Mouse (Mus musculus): ENCODE data around the gene Prkca. TPM values are rescaled to one million over a fixed set of nuclear protein-coding genes. Genes with fewer than 3 reads are reported as not detected.

Prkca gene
- polyA plus RNA-seq, 1 experiment from 2014 or later: 13.5 TPM

DNA sequence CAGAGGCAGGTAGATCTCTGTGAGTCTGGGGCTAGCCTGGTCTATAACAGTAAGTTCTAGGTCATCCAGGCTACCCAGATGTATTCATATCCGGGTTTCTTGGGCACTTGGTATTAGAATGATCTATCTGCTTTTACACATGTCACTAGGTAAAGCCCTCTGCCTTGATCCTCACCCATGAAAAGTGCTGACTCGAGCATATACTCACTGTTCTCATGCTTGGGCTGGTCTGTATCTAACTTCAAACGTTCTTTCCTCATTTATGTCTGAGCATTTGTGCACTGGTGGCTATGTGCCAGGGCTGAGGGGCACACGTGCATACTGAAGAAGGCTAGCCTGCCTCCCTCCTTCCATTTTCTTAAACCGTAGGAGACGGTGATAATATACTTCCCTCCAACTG is 272.5 kb downstream of the Prkca start:
- WGBS: 75% methylated on average over 6 of the region's 6 CpGs
- H3K27ac ChIP-seq (replicated peaks; ENCODE audit: low read depth, low read length): no peak overlapping the region

DNA sequence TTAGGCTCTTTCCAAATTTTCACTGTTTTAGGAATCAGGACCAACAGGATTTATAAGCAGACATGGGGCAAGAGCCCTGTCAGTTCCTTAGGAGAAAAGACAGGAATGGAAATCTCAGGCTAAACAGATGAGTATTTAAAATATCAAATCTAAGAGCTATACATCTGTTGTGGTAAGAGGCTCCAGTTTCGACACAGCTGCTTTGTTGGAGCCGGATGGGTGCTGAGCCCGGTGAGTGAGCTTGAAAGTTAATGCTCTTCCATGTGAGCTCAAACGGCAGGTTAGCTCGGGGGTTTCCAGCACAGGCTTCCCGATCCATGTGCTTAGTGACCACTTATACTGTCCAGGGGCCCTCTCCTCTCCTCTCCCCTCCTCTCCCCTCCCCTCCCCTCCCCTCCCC is 273.7 kb downstream of the Prkca start:
- Histone ChIP-seq H3K27me3 (replicated peaks; ENCODE audit: control insufficient read depth, insufficient read depth, low read length) (no peaks in the 10 kb centered on the region), H3K4me1 (ENCODE audit: control insufficient read depth, insufficient read depth, low read length) (no peaks in the 10 kb centered on the region), H3K36me3 (ENCODE audit: control insufficient read depth, insufficient read depth, low read length) (no peaks in the 10 kb centered on the region), H3K4me2 (ENCODE audit: low read depth, low read length) (no peak overlapping the region), H3K9me3 (ENCODE audit: control insufficient read depth, low read length) (no peaks in the 10 kb centered on the region), H3K9ac (ENCODE audit: low read depth, low read length) (no peak overlapping the region), H3K27ac (replicated peaks; ENCODE audit: low read depth, low read length) (no peak overlapping the region), H3K4me3 (ENCODE audit: low read depth, low read length) (no peak overlapping the region)
- ATAC-seq (ENCODE audit: low read depth) (no peak), DNase-seq (ENCODE audit: low spot score) (no peak)
- WGBS: 56% methylated on average over 6 of the region's 6 CpGs

More for the DNA sequence above, 272.5 kb downstream of the Prkca start:
- H3K4me2 ChIP-seq (ENCODE audit: low read depth, low read length): no peak overlapping the region
- no peak overlapping the region for H3K4me3 ChIP-seq (ENCODE audit: low read depth, low read length)
- H3K27me3 ChIP-seq (replicated peaks; ENCODE audit: control insufficient read depth, insufficient read depth, low read length): no peaks in the 10 kb centered on the region
- H3K36me3 ChIP-seq (ENCODE audit: control insufficient read depth, insufficient read depth, low read length): no peaks in the 10 kb centered on the region
- no peaks in the 10 kb centered on the region for H3K9me3 ChIP-seq (ENCODE audit: control insufficient read depth, low read length)
- no peak overlapping the region for H3K9ac ChIP-seq (ENCODE audit: low read depth, low read length)
- no peaks in the 10 kb centered on the region for H3K4me1 ChIP-seq (ENCODE audit: control insufficient read depth, insufficient read depth, low read length)
- no peak for ATAC-seq (ENCODE audit: low read depth)
- DNase-seq (ENCODE audit: low spot score): no peak

DNA sequence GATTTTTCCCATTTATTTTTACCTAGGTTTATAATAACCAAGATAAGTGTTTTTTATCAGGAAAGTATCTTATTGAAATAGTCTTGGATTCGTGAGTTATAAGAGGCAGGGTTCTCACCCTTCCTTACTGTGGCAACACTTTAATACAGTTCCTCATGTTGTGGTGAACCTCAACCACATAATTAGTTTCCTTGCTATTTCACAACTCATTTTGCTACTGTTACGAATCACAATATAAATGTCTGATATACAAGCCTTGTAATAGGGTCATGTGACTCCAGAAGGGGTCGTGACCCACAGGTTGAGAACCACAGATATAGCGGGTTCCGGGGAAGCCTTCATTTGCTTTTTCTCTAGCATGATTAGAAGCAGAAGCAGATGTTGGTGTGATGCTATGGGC is 275.3 kb downstream of the Prkca start:
- Histone ChIP-seq H3K4me3 (ENCODE audit: low read depth, low read length) (no peak overlapping the region), H3K4me2 (ENCODE audit: low read depth, low read length) (no peak overlapping the region), H3K4me1 (ENCODE audit: control insufficient read depth, insufficient read depth, low read length) (no peaks in the 10 kb centered on the region), H3K9me3 (ENCODE audit: control insufficient read depth, low read length) (no peaks in the 10 kb centered on the region), H3K9ac (ENCODE audit: low read depth, low read length) (no peak overlapping the region), H3K27ac (replicated peaks; ENCODE audit: low read depth, low read length) (no peak overlapping the region), H3K36me3 (ENCODE audit: control insufficient read depth, insufficient read depth, low read length) (no peaks in the 10 kb centered on the region), H3K27me3 (replicated peaks; ENCODE audit: control insufficient read depth, insufficient read depth, low read length) (no peaks in the 10 kb centered on the region)
- WGBS: 81% methylated on average over 5 of the region's 5 CpGs
- ATAC-seq (ENCODE audit: low read depth) (no peak), DNase-seq (ENCODE audit: low spot score) (no peak)

GRCm38 (mm10) chr11:108067161-108067560 is 276.6 kb downstream of the Prkca start:
- Histone ChIP-seq H3K4me1 (ENCODE audit: control insufficient read depth, insufficient read depth, low read length) (no peaks in the 10 kb centered on the region), H3K36me3 (ENCODE audit: control insufficient read depth, insufficient read depth, low read length) (no peaks in the 10 kb centered on the region), H3K27me3 (replicated peaks; ENCODE audit: control insufficient read depth, insufficient read depth, low read length) (no peaks in the 10 kb centered on the region), H3K9ac (ENCODE audit: low read depth, low read length) (no peak overlapping the region), H3K4me2 (ENCODE audit: low read depth, low read length) (no peak overlapping the region), H3K27ac (replicated peaks; ENCODE audit: low read depth, low read length) (no peak overlapping the region), H3K4me3 (ENCODE audit: low read depth, low read length) (no peak overlapping the region), H3K9me3 (ENCODE audit: control insufficient read depth, low read length) (no peaks in the 10 kb centered on the region)
- WGBS: 88% methylated on average over 7 of the region's 7 CpGs
- ATAC-seq (ENCODE audit: low read depth): no peak
- DNase-seq (ENCODE audit: low spot score): no peak

GRCm38 (mm10) chr11:108064401-108064800 is 279.3 kb downstream of the Prkca start:
- no peaks in the 10 kb centered on the region for H3K36me3 ChIP-seq (ENCODE audit: control insufficient read depth, insufficient read depth, low read length)
- H3K9me3 ChIP-seq (ENCODE audit: control insufficient read depth, low read length): no peaks in the 10 kb centered on the region
- ATAC-seq (ENCODE audit: low read depth) (no peak), DNase-seq (ENCODE audit: low spot score) (no peak)
- H3K9ac ChIP-seq (ENCODE audit: low read depth, low read length): no peak overlapping the region
- no peaks in the 10 kb centered on the region for H3K4me1 ChIP-seq (ENCODE audit: control insufficient read depth, insufficient read depth, low read length)
- H3K27ac ChIP-seq (replicated peaks; ENCODE audit: low read depth, low read length): no peak overlapping the region
- H3K27me3 ChIP-seq (replicated peaks; ENCODE audit: control insufficient read depth, insufficient read depth, low read length): no peaks in the 10 kb centered on the region
- 66% methylated on average over 3 of the region's 3 CpGs for WGBS
- H3K4me2 ChIP-seq (ENCODE audit: low read depth, low read length): no peak overlapping the region
- no peak overlapping the region for H3K4me3 ChIP-seq (ENCODE audit: low read depth, low read length)

- no peaks in the 10 kb centered on the region for H3K36me3 ChIP-seq (ENCODE audit: control insufficient read depth, insufficient read depth, low read length)
- no peaks in the 10 kb centered on the region for H3K27me3 ChIP-seq (replicated peaks; ENCODE audit: control insufficient read depth, insufficient read depth, low read length)
- H3K4me2 ChIP-seq (ENCODE audit: low read depth, low read length): no peak overlapping the region
- no peak overlapping the region for H3K9ac ChIP-seq (ENCODE audit: low read depth, low read length)
- no peaks in the 10 kb centered on the region for H3K4me1 ChIP-seq (ENCODE audit: control insufficient read depth, insufficient read depth, low read length)
- no peak for DNase-seq (ENCODE audit: low spot score)
- 59% methylated on average over 8 of the region's 8 CpGs for WGBS
- no peaks in the 10 kb centered on the region for H3K9me3 ChIP-seq (ENCODE audit: control insufficient read depth, low read length)
- no peak overlapping the region for H3K4me3 ChIP-seq (ENCODE audit: low read depth, low read length)
- no peak for ATAC-seq (ENCODE audit: low read depth)
- H3K27ac ChIP-seq (replicated peaks; ENCODE audit: low read depth, low read length): no peak overlapping the region
These were observed 280.6 kb downstream of the Prkca start for GRCm38 (mm10) chr11:108063096-108063495.

DNA sequence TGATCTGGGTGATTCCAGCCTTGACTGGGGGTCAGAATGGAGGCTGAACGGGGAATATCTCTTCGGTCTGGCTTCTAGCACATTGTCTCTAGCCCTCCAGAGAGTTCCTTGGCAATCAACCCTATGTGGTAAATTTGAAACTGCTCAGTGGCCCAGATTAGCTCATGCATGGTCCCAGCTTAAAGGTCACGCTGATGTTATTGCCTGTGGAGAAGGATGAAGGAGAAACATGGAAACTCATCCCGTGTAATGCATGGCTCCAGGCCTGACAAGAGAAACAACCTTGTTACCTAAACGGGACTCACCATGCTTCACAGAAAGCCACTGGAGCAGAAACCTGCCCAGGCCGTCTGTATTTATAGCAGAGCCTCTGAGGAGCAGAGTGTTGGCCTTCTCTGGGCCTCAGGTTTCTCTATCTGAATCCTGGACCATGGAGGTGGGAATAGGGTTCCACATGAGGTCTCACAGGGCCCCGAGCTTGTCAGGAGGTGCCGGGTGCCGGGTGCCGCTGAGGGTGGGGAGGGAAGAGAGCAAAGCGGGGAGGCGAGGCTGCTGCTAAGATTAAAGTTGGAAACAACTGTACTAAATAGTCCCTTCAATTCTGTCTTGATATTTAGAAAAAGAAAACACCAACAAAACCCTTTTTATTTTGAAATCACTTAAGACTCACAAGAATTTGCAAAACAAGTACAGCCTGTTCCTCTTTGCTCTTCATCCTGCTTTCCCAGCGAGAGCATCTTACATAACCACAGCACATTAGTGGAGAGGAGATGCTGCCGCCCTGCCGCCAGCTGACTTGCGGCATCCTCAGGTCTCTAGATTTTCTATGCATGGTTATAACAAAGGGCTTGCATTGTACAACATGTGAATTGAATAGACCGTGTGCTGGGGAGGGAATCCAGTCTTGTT is 281.9 kb downstream of the Prkca start:
- no peaks in the 10 kb centered on the region for H3K27me3 ChIP-seq (replicated peaks; ENCODE audit: control insufficient read depth, insufficient read depth, low read length)
- no peaks in the 10 kb centered on the region for H3K4me1 ChIP-seq (ENCODE audit: control insufficient read depth, insufficient read depth, low read length)
- ATAC-seq (ENCODE audit: low read depth) (no peak), DNase-seq (ENCODE audit: low spot score) (no peak)
- no peak overlapping the region for H3K4me2 ChIP-seq (ENCODE audit: low read depth, low read length)
- no peak overlapping the region for H3K27ac ChIP-seq (replicated peaks; ENCODE audit: low read depth, low read length)
- H3K9ac ChIP-seq (ENCODE audit: low read depth, low read length): no peak overlapping the region
- H3K36me3 ChIP-seq (ENCODE audit: control insufficient read depth, insufficient read depth, low read length): no peaks in the 10 kb centered on the region
- no peak overlapping the region for H3K4me3 ChIP-seq (ENCODE audit: low read depth, low read length)
- 84% methylated on average over 17 of the region's 17 CpGs for WGBS
- H3K9me3 ChIP-seq (ENCODE audit: control insufficient read depth, low read length): no peaks in the 10 kb centered on the region

DNA sequence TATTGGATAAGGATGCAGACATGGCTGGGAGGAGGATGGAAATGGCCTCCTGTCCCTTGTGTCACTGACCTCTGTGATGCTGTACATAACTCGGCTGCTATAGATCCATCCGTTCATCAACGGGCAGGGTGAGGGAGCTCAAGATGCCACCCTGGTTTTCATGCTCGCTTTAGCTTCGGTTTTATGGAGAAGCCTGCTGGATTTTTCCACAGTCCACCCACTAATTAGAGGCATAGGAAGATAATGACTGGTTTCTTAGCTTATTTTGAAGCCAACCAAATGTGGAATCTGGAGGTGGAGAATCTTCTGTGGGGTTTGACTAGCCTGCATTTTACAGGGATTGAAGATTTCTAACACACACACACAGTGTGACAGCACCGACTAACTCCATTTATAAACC is 286.6 kb downstream of the Prkca start:
- H3K4me3 ChIP-seq (ENCODE audit: low read depth, low read length): no peak overlapping the region
- 85% methylated on average over 6 of the region's 6 CpGs for WGBS
- no peaks in the 10 kb centered on the region for H3K27me3 ChIP-seq (replicated peaks; ENCODE audit: control insufficient read depth, insufficient read depth, low read length)
- ATAC-seq (ENCODE audit: low read depth) (no peak), DNase-seq (ENCODE audit: low spot score) (no peak)
- no peak overlapping the region for H3K9ac ChIP-seq (ENCODE audit: low read depth, low read length)
- no peak overlapping the region for H3K4me2 ChIP-seq (ENCODE audit: low read depth, low read length)
- H3K36me3 ChIP-seq (ENCODE audit: control insufficient read depth, insufficient read depth, low read length): no peaks in the 10 kb centered on the region
- H3K27ac ChIP-seq (replicated peaks; ENCODE audit: low read depth, low read length): no peak overlapping the region
- H3K4me1 ChIP-seq (ENCODE audit: control insufficient read depth, insufficient read depth, low read length): no peaks in the 10 kb centered on the region
- H3K9me3 ChIP-seq (ENCODE audit: control insufficient read depth, low read length): no peaks in the 10 kb centered on the region

- WGBS: 74% methylated on average over 3 of the region's 3 CpGs
- Histone ChIP-seq H3K27ac (replicated peaks; ENCODE audit: low read depth, low read length) (no peak overlapping the region), H3K9me3 (ENCODE audit: control insufficient read depth, low read length) (no peaks in the 10 kb centered on the region), H3K4me2 (ENCODE audit: low read depth, low read length) (no peak overlapping the region), H3K36me3 (ENCODE audit: control insufficient read depth, insufficient read depth, low read length) (no peaks in the 10 kb centered on the region), H3K27me3 (replicated peaks; ENCODE audit: control insufficient read depth, insufficient read depth, low read length) (no peaks in the 10 kb centered on the region), H3K4me1 (ENCODE audit: control insufficient read depth, insufficient read depth, low read length) (no peaks in the 10 kb centered on the region), H3K4me3 (ENCODE audit: low read depth, low read length) (no peak overlapping the region), H3K9ac (ENCODE audit: low read depth, low read length) (no peak overlapping the region)
- no peak for ATAC-seq (ENCODE audit: low read depth)
- no peak for DNase-seq (ENCODE audit: low spot score)
These were observed 289.1 kb downstream of the Prkca start for GRCm38 (mm10) chr11:108054647-108055046.

Data from embryonic facial prominence, embryonic 14.5 days (tissue).